Mouse (Mus musculus) E14TG2a.4 (cell line): Measurements from ENCODE around the gene C2cd4d.

Source experiments
- CTCF ChIP-seq: conservative IDR thresholded peaks from 2 replicates; pipeline ENCODE4 v1.5.1; 2014; ENCODE audit warnings: low read length
- NANOG ChIP-seq: IDR thresholded peaks from 2 replicates; pipeline ENCODE4 v1.6.1; 2014; ENCODE audit warnings: borderline replicate concordance, low read length, mixed read lengths
- POU5F1 ChIP-seq: IDR thresholded peaks from 2 replicates; pipeline ENCODE4 v1.6.1; 2014; ENCODE audit warnings: low read length, borderline replicate concordance

DNA sequence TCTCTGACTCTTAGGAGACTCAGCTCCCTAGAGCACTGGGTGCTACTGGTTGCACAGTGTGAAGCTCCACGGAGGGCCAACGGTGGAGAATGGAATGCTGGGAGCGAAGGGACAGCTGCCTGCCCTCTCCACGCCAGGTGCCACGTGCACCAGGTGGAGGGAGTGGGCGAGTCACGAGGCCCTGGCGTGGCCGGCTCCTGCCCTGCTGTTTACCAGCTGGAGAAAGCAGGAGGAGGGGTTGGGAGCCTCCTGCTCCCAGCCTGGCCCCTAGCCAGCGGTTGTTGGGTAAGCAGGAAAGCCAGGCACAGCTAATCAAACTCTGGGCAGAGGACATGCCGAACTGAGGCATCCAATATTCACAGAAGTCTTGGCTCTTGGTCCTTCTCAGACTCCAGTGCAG is 9.4 kb downstream of the C2cd4d start:
- TF ChIP-seq CTCF (no peak), POU5F1 (no peak), NANOG (no peak)
